Mouse (Mus musculus): ENCODE data around the gene Myo19. TPM values are rescaled to one million over a fixed set of nuclear protein-coding genes. Genes with fewer than 3 reads are reported as not detected.
"Not testable (repeated sequence)": the region's sequence is repeated elsewhere in the genome, so short reads cannot be mapped to it uniquely, and the experiment has no call there.

Myo19 gene
- polyA plus RNA-seq, 1 experiment from 2014 or later = 5.7 TPM

- ATAC-seq (peak; percentile 90), DNase-seq (ENCODE audit: low spot score) (peak; percentile 97)
- Histone ChIP-seq H3K27me3 (replicated peaks; ENCODE audit: control insufficient read depth, insufficient read depth, low read length) (no peaks in the 10 kb centered on the region), H3K4me2 (ENCODE audit: low read length) (peak overlapping the region; percentile 72), H3K4me1 (ENCODE audit: control insufficient read depth, insufficient read depth, low read length) (peaks cover 11% of the 10 kb centered on the region), H3K27ac (ENCODE audit: low read depth, low read length) (peak overlapping the region; percentile 97), H3K9ac (ENCODE audit: low read length) (peak overlapping the region; percentile 92), H3K9me3 (replicated peaks; ENCODE audit: control insufficient read depth, low read length) (no peaks in the 10 kb centered on the region), H3K4me3 (ENCODE audit: low read depth, low read length) (peak overlapping the region; percentile 89), H3K36me3 (ENCODE audit: control insufficient read depth, insufficient read depth, low read length) (no peaks in the 10 kb centered on the region; the same call in 1 of the 2 replicates)
- under 1% methylated on average over 52 of the region's 61 CpGs for WGBS
These were observed 10.3 kb upstream of the Myo19 start for GRCm38 (mm10) chr11:84869537-84870232.

DNA sequence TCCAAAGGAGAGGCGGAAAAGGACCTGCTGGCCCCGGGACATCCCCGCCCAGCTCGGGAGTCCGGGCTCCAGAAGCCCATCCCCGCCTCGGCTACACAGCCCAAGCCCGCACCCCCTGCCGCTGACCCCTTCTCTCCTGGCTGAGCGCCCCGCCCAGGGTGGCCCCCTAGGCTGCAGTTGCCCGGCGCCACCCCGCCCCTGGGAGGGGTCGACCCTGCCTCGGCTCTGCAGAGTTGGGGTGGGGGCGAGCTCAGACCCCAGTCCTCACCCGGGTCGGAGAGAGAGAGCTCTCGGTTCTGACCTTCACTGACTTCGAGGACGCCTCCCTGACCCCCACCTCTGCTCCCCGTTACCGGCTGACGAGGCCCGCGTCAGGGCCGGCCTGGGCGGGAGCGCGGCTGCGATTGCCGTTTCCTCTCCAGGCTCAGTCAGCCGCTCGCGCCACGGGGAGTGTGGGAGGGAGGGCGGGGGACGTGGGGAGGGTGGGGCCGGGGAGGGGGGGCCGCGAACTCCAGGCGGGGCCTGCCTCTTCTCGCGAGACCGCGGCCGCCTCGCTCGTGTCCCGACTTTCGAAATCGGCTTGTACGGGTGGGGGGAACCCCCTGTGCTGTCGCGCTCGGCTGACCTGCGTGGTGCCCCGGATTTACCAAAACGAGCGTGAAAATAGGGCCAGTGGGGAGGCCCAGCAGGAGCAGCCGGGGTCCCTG, 9.5 kb upstream of the Myo19 start, which contains the start of gene Ggnbp2:
Gene Ggnbp2, minus strand, starts transcription at position 481 of the 707 bp plus-strand sequence.
- WGBS = under 1% methylated on average over 52 of the region's 62 CpGs
- Histone ChIP-seq H3K4me1 (ENCODE audit: control insufficient read depth, insufficient read depth, low read length) (peaks cover 11% of the 10 kb centered on the region), H3K9ac (ENCODE audit: low read length) (peak within 1 kb of the TSS; percentile 94), H3K36me3 (ENCODE audit: control insufficient read depth, insufficient read depth, low read length) (no peaks in the 10 kb centered on the region; the same call in 1 of the 2 replicates), H3K4me3 (ENCODE audit: low read depth, low read length) (peak within 1 kb of the TSS; percentile 89), H3K9me3 (replicated peaks; ENCODE audit: control insufficient read depth, low read length) (no peaks in the 10 kb centered on the region), H3K4me2 (ENCODE audit: low read length) (peak within 1 kb of the TSS; percentile 72), H3K27me3 (replicated peaks; ENCODE audit: control insufficient read depth, insufficient read depth, low read length) (no peaks in the 10 kb centered on the region), H3K27ac (ENCODE audit: low read depth, low read length) (peak within 1 kb of the TSS; percentile 97)
- ATAC-seq = peak; percentile 86
- DNase-seq (ENCODE audit: low spot score) = peak; percentile 94

DNA sequence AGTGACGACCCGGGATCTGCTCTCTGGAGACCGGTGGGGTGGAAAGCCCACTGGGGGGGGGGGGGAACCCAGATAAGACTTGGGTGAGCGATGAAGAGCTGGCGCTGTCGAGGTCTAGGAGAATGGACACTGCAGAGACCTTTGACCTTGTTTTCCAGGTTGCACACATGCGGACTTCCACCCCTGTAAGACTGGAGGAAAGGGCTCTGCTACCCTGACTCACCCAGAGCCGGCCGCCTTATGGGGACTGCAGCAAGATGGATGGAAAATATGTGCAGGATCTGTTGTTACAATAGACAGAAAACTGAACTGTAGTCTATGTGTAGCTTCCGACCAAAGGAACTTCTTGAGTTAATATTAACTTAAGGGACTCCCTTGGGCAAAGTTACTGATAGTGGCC, 8.9 kb upstream of the Myo19 start:
- Histone ChIP-seq H3K27ac (ENCODE audit: low read depth, low read length) (peak overlapping the region; percentile 97), H3K4me1 (ENCODE audit: control insufficient read depth, insufficient read depth, low read length) (peaks cover 11% of the 10 kb centered on the region), H3K36me3 (ENCODE audit: control insufficient read depth, insufficient read depth, low read length) (no peaks in the 10 kb centered on the region; the same call in 1 of the 2 replicates), H3K9ac (ENCODE audit: low read length) (peak overlapping the region; percentile 94), H3K27me3 (replicated peaks; ENCODE audit: control insufficient read depth, insufficient read depth, low read length) (no peaks in the 10 kb centered on the region), H3K4me3 (ENCODE audit: low read depth, low read length) (peak overlapping the region; percentile 89), H3K9me3 (replicated peaks; ENCODE audit: control insufficient read depth, low read length) (no peaks in the 10 kb centered on the region), H3K4me2 (ENCODE audit: low read length) (peak overlapping the region; percentile 63)
- ATAC-seq (peak; percentile 25), DNase-seq (ENCODE audit: low spot score) (peak; percentile 61)
- 1% methylated on average over 10 of the region's 10 CpGs for WGBS

DNA sequence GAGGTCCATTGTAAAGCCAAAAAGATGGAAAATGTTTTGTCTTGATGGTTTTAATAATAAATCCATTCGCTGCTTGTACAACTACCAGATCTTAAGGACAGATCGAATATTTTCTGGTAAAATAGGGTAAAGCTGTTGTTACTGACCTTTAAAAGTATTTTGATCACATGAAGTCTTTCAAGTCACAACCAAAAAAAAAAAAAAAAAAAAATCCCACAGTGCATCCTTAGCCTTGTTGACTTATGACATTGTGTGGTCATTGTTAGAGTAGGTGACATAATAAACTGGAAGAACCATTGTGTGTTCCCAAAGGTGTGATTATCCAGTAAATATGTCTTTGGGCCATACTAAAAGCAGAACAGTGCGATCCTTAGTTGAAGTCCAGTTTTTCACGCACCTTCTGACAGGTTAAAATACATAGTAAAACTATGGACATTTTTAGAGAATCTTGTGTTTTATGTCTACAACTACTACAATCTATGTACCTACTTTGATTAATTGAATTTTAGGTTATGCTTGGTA, 8.3 kb upstream of the Myo19 start:
- Histone ChIP-seq H3K27me3 (replicated peaks; ENCODE audit: control insufficient read depth, insufficient read depth, low read length) (no peaks in the 10 kb centered on the region), H3K4me1 (ENCODE audit: control insufficient read depth, insufficient read depth, low read length) (peaks cover 11% of the 10 kb centered on the region), H3K27ac (ENCODE audit: low read depth, low read length) (peak overlapping the region; percentile 97; the same call in 1 of the 2 replicates), H3K36me3 (ENCODE audit: control insufficient read depth, insufficient read depth, low read length) (no peaks in the 10 kb centered on the region; the same call in 1 of the 2 replicates), H3K4me2 (ENCODE audit: low read length) (peak overlapping the region; percentile 63), H3K9ac (ENCODE audit: low read length) (peak overlapping the region; percentile 94), H3K9me3 (replicated peaks; ENCODE audit: control insufficient read depth, low read length) (no peaks in the 10 kb centered on the region), H3K4me3 (ENCODE audit: low read depth, low read length) (peak overlapping the region; percentile 89)
- ATAC-seq (no peak), DNase-seq (ENCODE audit: low spot score) (no peak)
- WGBS = 85% methylated on average over 4 of the region's 4 CpGs

GRCm38 (mm10) chr11:84873042-84873833, 6.7 kb upstream of the Myo19 start:
- H3K9ac ChIP-seq (ENCODE audit: low read length) = no peak overlapping the region

GRCm38 (mm10) chr11:84876020-84876419, 3.9 kb upstream of the Myo19 start:
- no CpG with 5 or more reads among the region's 1 CpGs for WGBS
- H3K9ac ChIP-seq (ENCODE audit: low read length); H3K36me3 ChIP-seq (ENCODE audit: control insufficient read depth, insufficient read depth, low read length); H3K27ac ChIP-seq (ENCODE audit: low read depth, low read length); H3K4me2 ChIP-seq (ENCODE audit: low read length); H3K27me3 ChIP-seq (replicated peaks; ENCODE audit: control insufficient read depth, insufficient read depth, low read length); H3K4me3 ChIP-seq (ENCODE audit: low read depth, low read length); H3K9me3 ChIP-seq (replicated peaks; ENCODE audit: control insufficient read depth, low read length); DNase-seq (ENCODE audit: low spot score); H3K4me1 ChIP-seq (ENCODE audit: control insufficient read depth, insufficient read depth, low read length); ATAC-seq: not testable (repeated sequence)

More at GRCm38 (mm10) chr11:84873042-84873833, 6.7 kb upstream of the Myo19 start:
- whole genome bisulfite sequencing = 61% methylated on average over 1 of the region's 1 CpGs
- Histone ChIP-seq H3K9me3 (replicated peaks; ENCODE audit: control insufficient read depth, low read length) (no peaks in the 10 kb centered on the region), H3K4me1 (ENCODE audit: control insufficient read depth, insufficient read depth, low read length) (peaks cover 7% of the 10 kb centered on the region), H3K27ac (ENCODE audit: low read depth, low read length) (no peak overlapping the region), H3K27me3 (replicated peaks; ENCODE audit: control insufficient read depth, insufficient read depth, low read length) (no peaks in the 10 kb centered on the region), H3K4me2 (ENCODE audit: low read length) (no peak overlapping the region), H3K4me3 (ENCODE audit: low read depth, low read length) (no peak overlapping the region), H3K36me3 (ENCODE audit: control insufficient read depth, insufficient read depth, low read length) (peaks cover 7% of the 10 kb centered on the region)
- DNase-seq (ENCODE audit: low spot score) = no peak
- no peak for ATAC-seq

GRCm38 (mm10) chr11:84879007-84879771, 759 bp upstream of the Myo19 start:
- Histone ChIP-seq H3K4me3 (ENCODE audit: low read depth, low read length) (peak overlapping the region; percentile 88), H3K9ac (ENCODE audit: low read length) (peak overlapping the region; percentile 92), H3K4me1 (ENCODE audit: control insufficient read depth, insufficient read depth, low read length) (peaks cover 7% of the 10 kb centered on the region), H3K4me2 (ENCODE audit: low read length) (peak overlapping the region; percentile 87), H3K27ac (ENCODE audit: low read depth, low read length) (peak overlapping the region; percentile 83), H3K27me3 (replicated peaks; ENCODE audit: control insufficient read depth, insufficient read depth, low read length) (no peaks in the 10 kb centered on the region), H3K9me3 (replicated peaks; ENCODE audit: control insufficient read depth, low read length) (no peaks in the 10 kb centered on the region), H3K36me3 (ENCODE audit: control insufficient read depth, insufficient read depth, low read length) (peaks cover 12% of the 10 kb centered on the region)
- 20% methylated on average over 7 of the region's 7 CpGs for WGBS
- no peak for DNase-seq (ENCODE audit: low spot score)
- no peak; the same call in 1 of the 2 replicates for ATAC-seq

GRCm38 (mm10) chr11:84880465-84880961, 565 bp downstream of the Myo19 start:
- DNase-seq (ENCODE audit: low spot score) (peak; percentile 39), ATAC-seq (peak; percentile 47)

More at GRCm38 (mm10) chr11:84880465-84880961, 565 bp downstream of the Myo19 start:
- Histone ChIP-seq H3K27me3 (replicated peaks; ENCODE audit: control insufficient read depth, insufficient read depth, low read length) (no peaks in the 10 kb centered on the region), H3K4me1 (ENCODE audit: control insufficient read depth, insufficient read depth, low read length) (peaks cover 7% of the 10 kb centered on the region), H3K27ac (ENCODE audit: low read depth, low read length) (peak overlapping the region; percentile 83), H3K9ac (ENCODE audit: low read length) (peak overlapping the region; percentile 92), H3K4me2 (ENCODE audit: low read length) (peak overlapping the region; percentile 87), H3K36me3 (ENCODE audit: control insufficient read depth, insufficient read depth, low read length) (peaks cover 21% of the 10 kb centered on the region), H3K4me3 (ENCODE audit: low read depth, low read length) (peak overlapping the region; percentile 88), H3K9me3 (replicated peaks; ENCODE audit: control insufficient read depth, low read length) (no peaks in the 10 kb centered on the region)
- WGBS = under 1% methylated on average over 24 of the region's 24 CpGs
